Mouse (Mus musculus) B cell, adult 2 months (primary cell): ENCODE data around the gene Crebzf.

Experiments used
- DNase-seq, 2 experiments: peaks; one replicate each; pipeline ENCODE4 v3.0.0; 2022

Gene Crebzf

GRCm38 (mm10) chr7:90442518-90443080, at the start of gene Crebzf:
Crebzf (plus strand) TSS chr7:90442729.
- peak; percentile 95 for DNase-seq

DNA sequence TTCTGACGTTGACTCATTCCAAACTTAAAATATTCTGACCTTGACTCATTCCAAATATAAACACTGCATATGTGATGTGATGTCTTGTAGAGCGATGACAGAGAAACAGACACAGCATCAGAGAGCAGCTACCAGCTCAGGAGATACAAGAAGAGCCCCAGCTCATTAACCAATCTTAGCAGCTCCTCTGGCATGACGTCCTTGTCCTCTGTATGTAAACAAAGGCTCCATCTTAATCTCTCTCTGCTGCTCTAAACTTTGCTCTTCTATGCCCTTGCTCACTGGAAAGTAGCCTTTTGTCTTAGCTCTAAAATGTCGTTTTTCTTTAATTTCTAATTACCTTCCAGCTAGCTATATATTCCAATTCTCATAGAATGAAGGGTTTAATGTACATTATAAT, 47.5 kb upstream of the Crebzf start:
- no peak for DNase-seq

DNA sequence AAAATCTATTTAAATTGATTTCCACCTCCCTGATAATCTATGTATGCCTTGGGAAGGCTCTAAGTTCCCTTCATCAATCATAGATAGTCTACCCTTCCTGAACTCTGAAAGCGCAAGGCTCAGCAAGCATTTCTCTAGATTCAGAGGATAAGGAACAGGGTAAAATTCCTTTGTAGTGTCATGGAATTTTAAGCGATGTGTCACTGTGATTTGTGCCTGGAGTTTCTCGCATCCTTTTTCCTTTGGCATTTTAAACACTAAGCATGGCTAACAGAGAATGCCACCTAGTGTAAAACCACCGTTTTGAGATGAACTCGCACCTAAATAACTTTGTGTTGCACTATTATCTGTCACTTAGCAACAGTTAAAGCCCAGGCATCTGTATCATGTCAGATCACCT, 46.6 kb upstream of the Crebzf start:
- DNase-seq = no peak

GRCm38 (mm10) chr7:90409934-90410333, 32.6 kb upstream of the Crebzf start:
- peak; percentile 73 to 77 for DNase-seq

DNA sequence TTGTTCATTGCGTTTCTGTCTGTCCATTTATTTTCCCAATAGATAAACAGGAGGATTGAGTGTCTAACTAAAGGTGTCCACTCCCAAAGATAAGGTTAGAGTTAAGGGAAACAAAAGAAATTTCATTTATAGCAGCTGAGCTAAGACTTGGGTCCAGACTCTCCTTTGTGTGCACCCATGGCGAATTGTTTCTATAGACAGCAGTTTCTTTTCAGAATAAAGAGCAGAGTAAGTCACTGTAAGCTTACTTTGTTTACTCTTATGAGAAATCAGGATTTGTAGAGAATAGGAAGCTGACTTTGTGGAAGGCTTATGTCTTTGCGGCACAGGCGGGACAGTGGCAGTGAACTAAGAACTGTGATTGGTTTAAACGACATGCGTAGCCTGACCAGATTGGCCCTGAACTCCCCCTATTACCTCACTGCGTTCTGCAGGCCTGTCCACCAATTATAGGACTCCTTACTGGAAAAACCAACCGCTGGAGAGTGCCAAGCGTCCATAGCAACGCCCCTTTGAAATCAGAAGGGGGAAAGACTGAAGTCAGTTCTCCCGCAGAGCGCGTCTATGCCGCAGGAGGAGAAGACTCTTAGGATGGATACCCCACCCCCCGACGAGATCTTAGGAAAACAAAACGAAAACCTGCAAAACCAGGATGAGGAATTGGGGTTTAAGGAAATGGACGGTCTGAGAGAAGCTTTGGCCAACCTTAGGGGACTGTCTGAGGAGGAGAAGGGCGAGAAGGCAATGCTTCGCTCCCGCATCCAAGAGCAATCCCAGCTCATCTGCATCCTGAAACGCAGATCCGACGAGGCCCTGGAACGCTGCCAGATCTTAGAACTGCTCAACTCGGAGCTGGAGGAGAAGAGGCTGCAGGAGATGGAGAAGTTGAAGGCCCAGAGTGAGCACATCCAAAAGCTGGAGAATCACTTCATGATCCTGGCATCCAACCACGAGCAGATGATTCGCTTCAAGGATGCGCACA, 16.2 kb upstream of the Crebzf start, which contains the start of gene Ccdc89:
Ccdc89 (plus strand) TSS at position 558 of the 982 bp plus-strand sequence.
- DNase-seq = peak; percentile 40 to 44

DNA sequence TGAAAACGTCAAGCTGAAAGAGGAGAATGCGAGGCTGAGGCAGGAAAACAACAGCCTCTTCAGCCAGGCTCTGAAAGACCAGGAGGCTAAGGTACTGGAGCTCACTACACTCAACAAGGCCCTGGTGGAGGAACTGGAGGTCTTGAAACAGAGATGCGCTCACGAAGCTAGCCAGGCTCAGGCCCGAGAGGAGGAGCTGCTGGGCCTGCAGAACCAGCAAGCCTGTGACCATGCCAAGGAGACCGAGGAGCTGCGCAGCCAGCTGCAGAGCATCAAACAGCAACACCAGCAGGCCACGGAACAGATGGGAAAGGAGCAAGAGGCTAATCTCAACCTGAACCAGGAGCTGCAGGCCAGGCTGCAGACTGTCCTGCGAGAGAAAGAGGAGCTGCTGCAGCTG, 15.5 kb upstream of the Crebzf start:
- no peak for DNase-seq

DNA sequence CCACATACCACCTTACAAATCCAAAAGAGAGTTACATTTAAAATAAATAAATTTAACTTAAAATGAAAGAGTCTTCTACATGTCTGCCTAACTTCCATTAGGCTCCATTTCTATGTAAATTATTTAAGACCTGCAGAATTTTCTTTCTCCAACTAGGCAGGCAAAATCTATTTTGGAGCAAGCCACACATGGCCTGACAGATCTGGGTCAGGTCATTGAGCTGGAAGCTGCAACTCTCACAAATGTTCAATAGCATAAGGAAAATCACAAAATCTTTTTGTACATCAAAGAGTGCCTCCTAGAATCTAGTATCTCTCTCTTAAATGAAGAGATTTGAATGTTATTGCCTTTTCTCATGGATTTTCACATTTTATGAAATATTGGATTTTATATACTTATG, 10.3 kb upstream of the Crebzf start:
- no peak for DNase-seq

DNA sequence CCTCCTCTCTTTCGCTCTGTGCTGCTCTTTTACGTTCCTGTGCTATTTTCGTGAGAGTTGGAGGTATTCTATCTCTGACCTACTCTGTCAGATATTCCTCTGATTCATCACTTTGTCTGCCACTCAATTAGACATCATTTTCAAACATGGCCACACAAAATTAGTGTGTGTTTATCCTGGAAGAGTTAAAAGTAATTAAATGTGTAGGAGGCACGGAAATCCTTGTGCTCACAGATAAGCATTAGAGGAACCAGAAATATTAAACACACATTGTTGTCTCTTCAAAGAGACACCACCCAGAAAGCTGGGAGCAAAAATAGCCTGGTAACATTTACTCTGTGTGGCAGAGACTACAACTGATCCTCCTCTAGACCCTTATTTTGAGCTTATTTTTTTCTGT, 2.5 kb upstream of the Crebzf start:
- DNase-seq = no peak

DNA sequence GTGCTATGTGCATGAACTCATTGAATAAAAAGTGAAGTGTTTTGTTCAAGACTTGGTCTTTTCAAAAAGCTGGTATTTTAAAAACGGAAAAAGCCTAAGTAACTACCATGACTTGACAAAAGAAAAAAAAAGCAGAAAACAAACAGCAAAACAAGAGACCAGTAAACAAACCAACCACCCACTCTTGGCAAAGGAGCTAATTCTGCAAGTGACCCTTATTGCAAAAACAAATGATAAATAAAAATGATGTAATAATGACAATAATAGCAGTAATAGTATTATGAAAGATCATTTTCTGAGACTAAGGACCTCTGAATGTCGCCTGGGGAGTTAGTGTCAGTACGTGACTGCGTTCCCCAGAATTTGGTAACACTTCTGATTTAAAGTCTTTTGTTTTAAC, 459 bp upstream of the Crebzf start:
- peak in 1 of 2 experiments; percentile 24 for DNase-seq

- peak; percentile 79 to 80 for DNase-seq
These were observed 867 bp downstream of the Crebzf start for GRCm38 (mm10) chr7:90443101-90444091.

GRCm38 (mm10) chr7:90444206-90444605, 1.7 kb downstream of the Crebzf start:
- DNase-seq = no peak

GRCm38 (mm10) chr7:90456149-90456844, 13.8 kb downstream of the Crebzf start:
- no peak for DNase-seq

- peak; percentile 73 to 78 for DNase-seq
These were observed 14.4 kb downstream of the Crebzf start, which contains the start of gene Tmem126a for GRCm38 (mm10) chr7:90456845-90457468. Tmem126a (minus strand) TSS chr7:90457229.

- DNase-seq = no peak
These were observed 15.0 kb downstream of the Crebzf start for GRCm38 (mm10) chr7:90457517-90457916.

DNA sequence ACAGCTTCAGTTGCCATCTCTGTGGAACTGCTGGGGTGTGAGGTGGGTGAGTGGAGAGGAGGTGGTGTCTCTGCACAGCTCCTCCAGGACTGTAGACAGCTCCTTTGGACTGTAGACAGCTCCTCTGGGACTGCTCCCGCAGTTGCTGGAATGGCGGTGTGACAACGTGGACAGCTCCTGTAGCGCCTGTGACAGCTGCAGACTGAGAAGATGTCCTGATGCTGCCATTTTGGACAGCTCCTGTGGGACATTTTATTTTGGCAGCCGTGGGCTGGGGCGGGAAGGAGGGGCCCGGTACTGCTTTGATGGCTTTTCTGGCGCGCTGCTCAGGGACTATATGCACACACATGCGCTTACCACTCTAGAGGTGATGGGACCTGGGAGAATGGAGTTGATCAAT, 17.8 kb downstream of the Crebzf start:
- no peak for DNase-seq

DNA sequence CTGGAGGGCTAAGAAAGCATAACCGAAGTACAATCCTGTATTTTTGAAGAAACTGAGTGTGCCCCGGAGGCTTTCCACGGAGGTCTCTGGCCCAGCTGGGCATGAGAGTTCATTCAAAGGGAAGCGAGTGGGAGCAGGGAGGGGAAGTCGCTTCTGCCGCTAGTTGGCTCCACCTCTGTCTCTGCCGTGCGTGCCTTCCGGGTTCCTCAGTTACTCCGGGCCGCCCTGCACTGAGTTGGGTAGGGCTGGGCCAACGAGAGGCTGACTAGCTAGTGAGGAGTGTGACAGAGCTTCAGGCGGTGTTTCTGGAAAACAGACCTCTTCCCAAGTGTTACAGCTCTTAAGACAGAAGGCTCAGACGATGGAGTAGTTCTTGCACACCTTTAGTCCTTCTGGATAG, 18.4 kb downstream of the Crebzf start:
- DNase-seq = peak; percentile 59 to 61

DNA sequence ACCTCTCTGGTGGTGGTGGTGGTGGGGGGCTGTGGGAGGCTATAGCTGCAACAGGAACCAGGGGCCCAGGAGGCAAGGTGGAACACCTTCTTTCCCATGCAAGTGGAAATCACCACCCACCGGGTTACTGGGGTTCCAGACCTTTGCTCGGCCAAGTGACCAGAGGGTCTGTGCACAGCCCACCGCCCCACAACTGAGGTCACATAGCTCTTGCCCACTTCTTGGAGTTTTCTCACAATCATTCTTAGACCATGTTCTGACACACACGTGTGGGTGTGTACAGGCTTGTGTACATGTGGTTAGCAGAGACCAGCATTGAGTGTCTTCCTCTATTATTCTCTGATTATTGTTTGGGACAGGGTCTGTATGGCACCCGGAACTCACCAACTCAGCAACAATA, 18.9 kb downstream of the Crebzf start:
- DNase-seq = no peak

- no peak for DNase-seq
These were observed 31.0 kb downstream of the Crebzf start for GRCm38 (mm10) chr7:90473511-90473910.

DNA sequence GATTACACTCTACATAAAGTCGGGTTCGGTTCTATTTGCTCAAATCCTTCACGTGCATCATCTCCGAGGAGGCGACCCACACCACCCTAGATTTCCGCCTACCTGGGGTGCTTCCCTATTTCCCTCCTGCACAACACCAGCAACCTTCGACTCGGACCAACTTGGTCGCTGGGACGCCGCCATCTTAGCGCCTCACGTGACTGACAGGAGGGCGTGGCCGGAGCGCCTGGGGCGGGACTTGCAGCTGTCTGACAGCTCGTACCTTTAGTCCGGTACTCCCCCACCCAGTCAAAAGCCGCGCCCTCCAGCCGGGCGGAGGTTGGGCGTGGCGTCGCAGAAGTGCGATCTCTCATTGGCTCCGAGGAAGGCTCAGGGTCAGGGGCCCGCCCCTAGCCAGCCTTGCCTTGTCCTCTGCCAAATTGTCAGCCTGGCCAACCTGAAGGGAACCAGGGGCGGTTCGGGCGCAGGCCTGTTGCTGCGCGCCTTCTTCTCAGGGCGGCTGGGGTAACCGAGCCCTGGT, 33.3 kb downstream of the Crebzf start, which contains the start of gene Tmem126b:
Tmem126b (minus strand) TSS at position 209 of the 520 bp plus-strand sequence.
- peak; percentile 100 for DNase-seq

DNA sequence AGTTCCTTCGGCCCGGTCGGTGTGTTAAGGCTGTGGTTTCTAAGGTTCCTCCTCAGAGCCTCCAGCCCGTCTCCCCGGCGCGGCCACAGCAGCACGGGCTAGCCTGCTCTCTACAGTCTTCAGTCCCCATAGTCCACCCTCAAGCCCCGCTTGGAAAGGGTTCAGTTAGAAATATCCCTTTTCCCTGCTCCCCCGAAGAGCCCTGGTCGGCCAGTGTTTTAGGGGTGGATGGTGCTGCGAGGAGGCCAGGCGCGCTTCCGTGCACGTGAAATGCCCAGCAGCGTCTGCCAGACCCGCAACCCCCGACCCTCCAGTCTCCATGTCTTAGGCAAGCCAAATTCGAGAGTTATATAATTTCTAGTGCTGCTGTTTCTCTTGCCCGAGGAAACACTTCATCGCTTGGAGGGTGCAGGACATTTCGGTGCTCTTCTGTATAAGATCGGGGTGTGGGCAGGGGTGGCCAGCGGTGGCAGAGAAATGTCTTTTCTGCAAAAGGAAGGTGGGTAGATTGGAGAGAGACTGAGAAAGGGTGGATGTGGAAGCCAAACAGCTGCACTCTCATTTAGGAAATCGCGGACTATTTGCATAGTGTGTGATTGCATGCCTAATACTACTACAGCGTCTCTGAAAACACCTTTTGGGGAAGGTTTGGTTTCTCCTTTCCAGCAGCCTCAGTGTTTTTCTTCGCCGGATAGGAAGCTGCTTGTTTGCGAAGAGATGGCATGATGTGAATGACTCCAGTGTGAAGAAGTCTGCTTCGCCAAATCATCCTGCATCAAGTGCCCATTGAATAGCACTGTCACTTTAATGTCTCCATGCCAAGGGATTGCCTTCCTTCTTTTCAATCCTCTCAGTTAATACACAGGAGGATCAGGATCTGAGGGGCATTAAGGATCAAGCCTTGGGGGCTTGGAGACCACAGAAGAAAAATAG, 34.0 kb downstream of the Crebzf start, which contains the start of gene Dlg2:
Dlg2 (plus strand) TSS at position 360 of the 933 bp plus-strand sequence.
- DNase-seq = peak in 1 of 2 experiments; percentile 25
